Mouse (Mus musculus): Measurements from ENCODE around the gene Rsph6a. TPM values are rescaled to one million over a fixed set of nuclear protein-coding genes. Genes with fewer than 3 reads are reported as not detected.

Rsph6a gene
- total RNA-seq, 2 experiments from 2014 or later = 0.14 to 0.30 TPM

DNA sequence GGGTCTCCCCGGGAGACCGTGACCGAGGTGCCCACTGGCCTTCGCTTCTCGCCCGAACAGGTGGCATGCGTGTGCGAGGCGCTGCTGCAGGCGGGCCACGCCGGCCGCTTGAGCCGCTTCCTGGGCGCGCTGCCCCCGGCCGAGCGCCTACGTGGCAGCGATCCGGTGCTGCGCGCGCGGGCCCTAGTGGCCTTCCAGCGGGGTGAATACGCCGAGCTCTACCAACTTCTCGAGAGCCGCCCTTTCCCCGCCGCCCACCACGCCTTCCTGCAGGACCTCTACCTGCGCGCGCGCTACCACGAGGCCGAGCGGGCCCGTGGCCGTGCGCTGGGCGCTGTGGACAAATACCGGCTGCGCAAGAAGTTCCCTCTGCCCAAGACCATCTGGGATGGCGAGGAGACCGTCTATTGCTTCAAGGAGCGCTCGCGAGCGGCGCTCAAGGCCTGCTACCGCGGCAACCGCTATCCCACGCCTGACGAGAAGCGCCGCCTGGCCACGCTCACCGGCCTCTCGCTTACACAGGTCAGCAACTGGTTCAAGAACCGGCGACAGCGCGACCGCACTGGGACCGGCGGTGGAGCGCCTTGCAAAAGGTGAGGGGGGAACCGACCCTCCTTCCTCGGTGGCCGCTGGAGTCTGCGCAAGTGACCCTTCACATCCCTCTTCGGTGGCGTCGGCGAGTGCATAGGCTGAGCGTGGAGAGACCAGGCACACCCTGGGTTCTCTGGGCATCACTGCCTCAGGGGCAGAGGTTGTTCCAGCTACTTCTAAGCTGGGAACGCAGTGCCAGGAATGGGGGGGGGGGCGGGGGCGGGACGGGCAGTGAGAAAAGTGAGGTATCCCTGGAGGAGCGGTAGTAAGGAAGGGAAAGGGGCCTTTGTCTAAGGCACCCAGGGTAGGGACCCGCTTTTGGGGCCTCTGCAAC, 40.6 kb downstream of the Rsph6a start:
- intact Hi-C loops (cut with DNase I) = loop anchor here (2.0 kb wide), 1 partner anchor 24 kb away; the partner anchor contains the start of genes Fbxo46 and Gm4969
- DNase-seq (ENCODE audit: low spot score in 2 of 2) = peak in 1 of 2 experiments; percentile 41

DNA sequence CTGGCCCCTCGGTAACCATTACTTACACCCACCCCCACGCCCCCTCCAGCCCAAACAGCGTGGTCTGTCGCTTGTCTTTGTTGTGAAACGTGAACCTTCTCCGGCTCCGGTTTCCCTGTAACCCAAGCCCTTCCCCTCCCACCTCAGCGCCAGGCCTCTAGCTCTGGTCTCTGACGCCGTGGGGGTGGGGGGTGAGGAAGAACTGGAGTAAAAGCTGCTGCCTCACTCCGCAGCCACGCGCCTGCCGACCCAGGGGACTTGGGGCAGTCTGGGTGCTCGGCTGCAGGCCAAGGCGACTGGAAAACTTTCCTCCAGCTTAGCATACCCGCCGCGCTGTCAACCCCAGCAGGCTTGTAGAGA, 41.2 kb downstream of the Rsph6a start:
- DNase-seq (ENCODE audit: low spot score in 2 of 2) = no peak
- intact Hi-C loops (cut with DNase I) = loop anchor here (2.0 kb wide), 1 partner anchor 23 kb away; the partner anchor contains the start of genes Fbxo46 and Gm4969

DNA sequence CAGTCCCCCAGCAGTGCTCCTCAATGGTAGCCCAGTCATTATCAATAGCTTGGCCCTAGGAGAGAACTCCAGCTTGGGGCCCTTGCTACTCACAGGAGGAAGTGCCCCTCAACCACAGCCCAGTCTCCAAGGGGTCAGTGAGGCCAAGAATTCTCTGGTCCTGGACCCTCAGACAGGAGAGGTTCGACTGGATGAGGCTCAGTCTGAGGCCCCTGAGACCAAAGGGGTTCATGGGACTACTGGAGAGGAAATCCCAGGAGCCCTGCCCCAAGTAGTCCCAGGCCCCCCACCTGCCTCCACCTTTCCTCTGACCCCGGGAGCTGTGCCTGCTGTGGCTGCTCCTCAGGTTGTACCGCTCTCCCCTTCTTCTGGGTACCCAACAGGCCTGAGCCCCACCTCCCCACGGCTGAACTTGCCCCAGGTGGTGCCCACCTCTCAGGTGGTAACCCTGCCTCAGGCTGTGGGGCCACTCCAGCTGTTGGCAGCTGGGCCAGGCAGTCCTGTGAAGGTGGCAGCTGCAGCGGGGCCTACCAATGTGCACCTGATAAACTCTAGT, 42.0 kb downstream of the Rsph6a start:
- intact Hi-C loops (cut with DNase I) = no loop called here
- DNase-seq (ENCODE audit: low spot score in 2 of 2) = no peak

GRCm38 (mm10) chr7:19097217-19097616, 42.7 kb downstream of the Rsph6a start:
- no peak for DNase-seq (ENCODE audit: low spot score in 2 of 2)
- intact Hi-C loops (cut with DNase I) = no loop called here

- intact Hi-C loops (cut with DNase I) = no loop called here
- DNase-seq (ENCODE audit: low spot score in 2 of 2) = no peak
These were observed 43.4 kb downstream of the Rsph6a start for GRCm38 (mm10) chr7:19097863-19098262.

GRCm38 (mm10) chr7:19098811-19099210, 44.3 kb downstream of the Rsph6a start:
- intact Hi-C loops (cut with DNase I) = no loop called here
- DNase-seq (ENCODE audit: low spot score in 2 of 2) = no peak

DNA sequence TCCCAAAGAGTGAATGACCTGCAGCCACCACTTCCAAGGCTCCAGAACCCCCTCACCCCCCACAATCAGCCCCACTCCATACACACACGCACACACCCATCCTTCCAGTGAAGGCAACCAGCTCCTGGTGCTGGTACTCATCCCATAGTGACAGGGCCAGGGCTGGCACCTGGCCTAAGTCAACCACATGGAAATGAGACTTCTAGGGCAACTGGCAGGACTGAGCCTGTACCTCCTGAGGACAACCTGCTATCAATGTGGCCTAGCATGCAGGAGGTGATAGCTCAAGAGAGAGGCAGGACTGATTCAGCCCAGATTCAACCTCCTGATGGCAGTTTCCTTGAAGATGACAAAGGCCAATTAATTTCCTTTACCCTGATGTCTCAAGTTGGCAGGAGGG, 45.8 kb downstream of the Rsph6a start:
- intact Hi-C loops (cut with DNase I) = no loop called here
- DNase-seq (ENCODE audit: low spot score in 2 of 2) = no peak

DNA sequence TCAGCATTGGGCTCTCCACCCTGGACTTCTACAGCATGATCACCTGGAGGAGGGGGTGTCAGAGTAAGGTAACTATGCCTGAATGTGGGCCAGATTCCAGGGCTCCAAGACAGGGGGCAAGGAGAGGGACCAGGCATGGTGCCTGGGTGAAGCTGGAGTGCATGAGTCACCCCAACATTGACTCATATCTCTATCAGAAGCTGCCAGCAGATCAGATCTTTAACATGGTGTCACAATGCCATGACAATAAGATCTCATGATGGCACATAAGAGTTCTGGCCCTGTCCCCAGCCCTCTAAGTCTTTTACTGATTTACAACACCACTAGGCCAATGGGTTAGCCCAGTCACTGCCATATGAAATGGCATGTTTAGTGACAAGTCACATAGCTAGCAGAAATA, 49.3 kb downstream of the Rsph6a start:
- intact Hi-C loops (cut with DNase I) = no loop called here
- DNase-seq (ENCODE audit: low spot score in 2 of 2) = no peak

DNA sequence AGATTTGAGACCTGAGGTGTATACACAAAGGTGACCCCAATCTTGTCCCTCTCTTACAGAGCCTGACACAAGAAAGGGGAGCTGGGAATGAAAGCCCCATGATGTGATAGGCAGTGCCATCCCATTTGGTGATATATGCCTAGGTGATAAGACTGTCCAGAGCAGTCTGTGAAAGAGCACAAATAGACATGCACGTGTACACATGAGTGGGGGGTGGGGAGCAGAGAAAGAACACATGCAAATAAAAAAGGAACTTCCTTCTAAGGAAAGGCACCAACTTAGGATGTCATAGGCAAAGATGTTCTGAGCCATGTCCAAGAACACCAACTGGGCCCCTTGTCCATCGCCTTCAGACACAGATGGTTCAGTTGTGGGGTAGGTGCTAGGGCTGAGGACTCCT, 50.0 kb downstream of the Rsph6a start:
- intact Hi-C loops (cut with DNase I) = no loop called here
- no peak for DNase-seq (ENCODE audit: low spot score in 2 of 2)

GRCm38 (mm10) chr7:19107436-19107835, 52.9 kb downstream of the Rsph6a start:
- intact Hi-C loops (cut with DNase I) = no loop called here
- no peak for DNase-seq (ENCODE audit: low spot score in 2 of 2)

GRCm38 (mm10) chr7:19109565-19109964, 55.1 kb downstream of the Rsph6a start:
- DNase-seq (ENCODE audit: low spot score in 2 of 2) = no peak
- intact Hi-C loops (cut with DNase I) = no loop called here

GRCm38 (mm10) chr7:19118028-19118771, 63.7 kb downstream of the Rsph6a start, which contains the start of gene Gm4969:
Gene Gm4969 (minus strand): TSS chr7:19118368.
- peak; percentile 52 to 62 for DNase-seq (ENCODE audit: low spot score in 2 of 2)
- intact Hi-C loops (cut with DNase I) = loop anchor here (2.0 kb wide), 1 partner anchor 23 kb away; the partner anchor contains the start of gene Six5

- DNase-seq (ENCODE audit: low spot score in 2 of 2) = no peak
- intact Hi-C loops (cut with DNase I) = loop anchor here (2.0 kb wide), 1 partner anchor 24 kb away; the partner anchor contains the start of gene Six5
These were observed 64.6 kb downstream of the Rsph6a start for GRCm38 (mm10) chr7:19119083-19119482.

DNA sequence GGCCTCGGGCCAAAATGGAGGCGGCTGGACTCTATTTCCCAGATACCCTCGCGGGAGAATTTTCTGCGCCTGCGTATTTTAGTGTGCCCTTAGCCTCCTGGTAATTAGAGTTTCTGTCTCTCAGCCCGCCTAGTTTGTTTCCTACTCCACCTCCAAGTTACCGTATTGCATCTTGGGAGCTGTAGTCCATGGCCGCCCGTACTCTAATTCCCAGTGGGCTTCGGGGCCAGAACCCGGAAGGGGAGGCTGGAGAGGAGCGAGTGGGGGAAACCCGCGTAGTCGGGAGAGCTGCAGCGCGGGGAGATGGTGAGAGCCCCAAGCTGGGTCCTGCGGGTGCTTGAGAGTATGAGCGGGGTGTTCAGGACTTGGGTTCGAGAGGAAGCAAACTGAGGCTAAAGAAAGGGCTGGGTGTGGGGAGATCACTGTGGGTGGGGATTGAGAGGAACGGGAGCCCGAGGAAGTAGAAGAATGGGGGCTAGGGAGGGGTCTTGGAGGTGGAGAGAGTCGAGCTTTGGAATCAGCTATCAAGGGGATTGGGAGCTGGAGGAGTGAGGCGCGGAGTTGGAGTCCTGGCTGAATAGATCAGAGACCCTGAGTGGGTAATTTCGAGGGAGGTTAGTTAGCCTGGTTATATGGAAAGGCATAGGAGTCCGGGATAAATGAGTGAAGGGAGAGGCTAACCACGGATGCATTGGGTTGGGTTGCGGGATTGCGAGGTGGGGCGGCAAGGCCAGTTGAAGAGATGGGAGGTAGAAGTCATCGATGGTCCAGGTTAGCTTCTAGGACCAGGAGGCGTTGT, 65.3 kb downstream of the Rsph6a start, which contains the start of gene Fbxo46:
Gene Fbxo46, plus strand, starts transcription at position 229 of the 799 bp plus-strand sequence.
- peak; percentile 89 to 99 for DNase-seq (ENCODE audit: low spot score in 2 of 2)
- intact Hi-C loops (cut with DNase I) = loop anchor here (2.0 kb wide), 1 partner anchor 25 kb away; the partner anchor contains the start of gene Six5

- DNase-seq (ENCODE audit: low spot score in 2 of 2) = no peak
- intact Hi-C loops (cut with DNase I) = no loop called here
These were observed 67.2 kb downstream of the Rsph6a start for GRCm38 (mm10) chr7:19121686-19122085.
